Mouse (Mus musculus): ENCODE results near the gene Scap.

The Scap gene

DNA sequence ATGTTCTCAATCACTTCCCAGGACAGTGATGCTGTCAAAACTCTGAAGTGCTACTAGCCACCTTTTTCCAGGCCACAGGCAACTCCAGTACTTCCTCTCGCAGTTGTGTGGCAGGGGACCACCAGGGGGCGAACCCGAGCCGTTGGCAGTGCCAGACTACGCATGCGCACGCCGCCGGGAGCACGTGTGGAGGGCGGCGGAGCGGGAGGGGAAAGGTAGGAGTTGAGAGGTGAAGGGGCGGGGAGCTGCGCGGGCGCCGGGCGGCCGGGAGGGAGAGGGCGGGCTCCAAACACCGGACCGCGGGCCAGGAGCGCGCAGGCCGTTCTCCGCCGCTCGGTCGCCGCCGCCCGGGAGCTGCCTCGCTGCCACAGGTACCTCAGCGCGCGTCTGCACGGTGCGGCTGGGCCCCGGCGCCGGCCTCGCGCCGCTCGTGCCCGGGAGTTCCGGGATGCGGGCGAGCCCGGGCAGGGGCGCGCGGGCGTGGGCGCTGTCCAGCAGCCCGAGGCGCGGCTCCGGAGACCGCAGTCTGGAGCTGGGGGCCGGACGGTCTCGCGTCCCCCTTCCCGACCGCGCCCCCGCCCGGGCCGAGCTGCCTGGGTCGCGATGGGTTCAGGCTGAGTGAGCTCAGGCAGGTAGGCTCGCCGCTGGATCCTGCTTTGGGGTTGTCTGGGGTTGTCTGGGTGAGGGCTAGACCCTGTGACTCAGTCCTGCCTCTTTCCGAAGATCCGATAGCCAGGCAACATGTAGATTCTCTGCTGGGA, at the start of gene Scap:
Gene Scap (plus strand): TSS at position 154 of the 761 bp plus-strand sequence.
- peak; percentile 97 for DNase-seq (ENCODE audit: low spot score)

DNA sequence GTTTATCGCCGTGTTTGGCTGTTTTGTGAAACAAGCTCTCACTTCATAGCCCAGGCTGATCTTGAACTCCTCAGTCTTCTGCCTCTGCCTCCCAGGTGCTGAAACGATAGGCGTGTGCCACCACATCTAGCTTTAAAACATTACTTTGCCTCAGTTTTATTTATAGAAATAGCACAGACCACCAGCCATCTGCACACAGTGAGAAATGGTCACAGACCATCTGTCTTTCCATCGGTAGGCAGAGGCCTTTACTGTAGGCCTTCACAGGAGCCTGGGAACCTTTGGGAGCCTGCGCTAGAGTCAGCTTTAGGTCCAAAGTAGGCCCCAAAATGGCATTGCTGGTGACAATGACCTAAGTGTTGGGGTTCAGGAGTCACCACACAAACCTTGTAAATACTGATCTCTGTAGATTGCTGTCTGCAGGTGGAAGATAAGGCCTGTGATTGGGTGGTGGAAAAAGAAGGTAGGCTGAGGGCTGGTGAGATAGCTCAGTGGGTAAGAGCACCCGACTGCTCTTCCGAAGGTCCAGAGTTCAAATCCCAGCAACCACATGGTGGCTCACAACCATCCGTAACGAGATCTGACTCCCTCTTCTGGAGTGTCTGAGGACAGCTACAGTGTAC, 48.9 kb upstream of the Scap start:
- no peak for DNase-seq (ENCODE audit: low spot score)

DNA sequence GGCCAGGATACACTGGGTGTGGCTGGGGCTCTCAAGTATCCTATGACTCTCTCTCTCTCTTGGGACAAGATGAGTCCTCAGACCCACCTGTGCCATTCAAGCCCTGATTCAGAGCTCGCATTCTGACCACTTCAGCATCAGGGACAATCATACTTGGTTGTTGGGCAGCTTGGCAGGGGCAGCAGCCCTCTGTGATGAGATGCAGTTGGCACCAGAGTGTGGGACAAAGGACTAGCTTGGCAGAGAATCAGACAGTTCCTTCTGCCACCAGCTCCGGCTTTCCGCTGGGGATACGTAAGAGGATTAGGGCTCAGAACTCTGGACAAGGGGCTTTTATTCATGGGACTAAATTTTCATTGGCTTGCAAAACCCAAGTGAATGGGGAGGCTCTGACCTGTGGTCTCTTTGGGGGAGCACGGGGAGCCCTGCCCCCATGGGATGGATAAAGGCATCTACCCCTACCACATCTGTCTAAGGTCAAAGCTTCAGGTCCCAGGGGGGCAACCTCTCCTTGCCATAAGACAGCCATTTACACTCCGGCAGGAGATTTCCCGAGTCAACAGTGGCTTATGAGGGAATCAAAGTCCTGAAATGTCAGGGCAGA, 45.7 kb upstream of the Scap start:
- DNase-seq (ENCODE audit: low spot score): no peak

DNA sequence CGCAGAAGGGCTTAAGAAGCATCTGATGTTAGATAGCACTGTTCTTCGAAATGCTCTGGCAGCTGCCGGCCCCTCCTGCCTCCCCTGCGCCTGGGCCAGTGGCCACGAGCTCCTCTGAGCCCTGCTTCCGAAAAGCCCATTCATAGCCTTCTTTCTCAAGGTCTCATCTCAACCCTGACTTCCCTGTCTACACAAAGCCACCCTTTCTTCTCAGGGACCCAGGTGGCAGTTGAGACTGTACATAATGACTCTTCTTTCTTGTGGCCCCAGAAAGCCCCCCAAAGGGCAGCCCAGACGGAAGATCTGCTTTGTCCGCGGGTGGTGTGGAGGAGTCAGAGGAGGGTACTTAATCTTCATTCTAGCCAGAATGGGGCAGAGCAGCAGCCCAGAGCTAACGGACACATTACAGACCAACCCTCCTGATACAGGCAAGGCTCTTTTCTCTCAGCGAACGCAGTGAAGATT, 39.8 kb upstream of the Scap start:
- DNase-seq (ENCODE audit: low spot score): peak; percentile 20

DNA sequence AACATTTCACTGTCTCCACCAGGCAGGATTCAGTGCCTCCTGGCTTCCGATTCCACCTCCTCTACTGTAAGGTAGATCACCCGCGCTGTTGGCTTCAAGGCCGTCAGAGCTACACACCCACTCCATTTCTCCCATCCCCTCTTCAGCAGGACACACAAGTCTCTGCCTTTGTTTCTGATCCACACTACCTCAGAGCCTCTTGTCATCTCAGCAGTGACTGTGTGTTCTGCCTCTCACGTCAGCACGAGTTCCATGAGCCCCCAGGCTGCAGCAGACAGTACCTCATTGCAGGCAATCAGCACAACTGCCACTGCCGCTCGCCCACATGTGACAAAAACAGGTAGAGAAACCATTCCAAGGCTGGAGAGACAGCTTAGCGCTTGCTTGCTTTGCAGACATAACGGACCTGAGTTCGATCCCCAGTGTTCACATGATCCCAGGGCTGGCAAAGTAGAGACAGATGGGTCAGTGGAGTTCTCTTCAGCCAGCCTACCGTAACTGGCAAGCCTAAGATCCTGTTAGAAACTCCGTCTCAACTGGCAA, 39.1 kb upstream of the Scap start:
- DNase-seq (ENCODE audit: low spot score): no peak

DNA sequence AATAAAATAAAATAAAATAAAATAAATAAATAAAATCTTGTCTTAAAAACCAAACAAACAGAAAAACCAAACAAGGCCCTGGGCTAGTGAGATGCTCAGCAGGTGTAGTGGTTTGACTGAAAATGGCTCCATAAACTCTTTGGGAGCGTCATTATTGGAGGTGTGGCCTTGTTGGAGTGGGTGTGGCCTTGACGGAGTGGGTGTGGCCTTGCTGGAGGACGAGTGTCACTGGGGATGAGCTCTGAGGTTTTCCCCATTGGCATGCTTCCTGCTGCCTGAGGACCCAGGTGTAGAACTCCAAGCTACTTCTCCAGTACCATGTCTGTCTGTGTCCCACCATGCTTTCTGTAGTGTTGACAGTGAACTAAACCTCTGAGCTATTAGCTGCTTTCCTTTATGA, 38.3 kb upstream of the Scap start:
- no peak for DNase-seq (ENCODE audit: low spot score)

DNA sequence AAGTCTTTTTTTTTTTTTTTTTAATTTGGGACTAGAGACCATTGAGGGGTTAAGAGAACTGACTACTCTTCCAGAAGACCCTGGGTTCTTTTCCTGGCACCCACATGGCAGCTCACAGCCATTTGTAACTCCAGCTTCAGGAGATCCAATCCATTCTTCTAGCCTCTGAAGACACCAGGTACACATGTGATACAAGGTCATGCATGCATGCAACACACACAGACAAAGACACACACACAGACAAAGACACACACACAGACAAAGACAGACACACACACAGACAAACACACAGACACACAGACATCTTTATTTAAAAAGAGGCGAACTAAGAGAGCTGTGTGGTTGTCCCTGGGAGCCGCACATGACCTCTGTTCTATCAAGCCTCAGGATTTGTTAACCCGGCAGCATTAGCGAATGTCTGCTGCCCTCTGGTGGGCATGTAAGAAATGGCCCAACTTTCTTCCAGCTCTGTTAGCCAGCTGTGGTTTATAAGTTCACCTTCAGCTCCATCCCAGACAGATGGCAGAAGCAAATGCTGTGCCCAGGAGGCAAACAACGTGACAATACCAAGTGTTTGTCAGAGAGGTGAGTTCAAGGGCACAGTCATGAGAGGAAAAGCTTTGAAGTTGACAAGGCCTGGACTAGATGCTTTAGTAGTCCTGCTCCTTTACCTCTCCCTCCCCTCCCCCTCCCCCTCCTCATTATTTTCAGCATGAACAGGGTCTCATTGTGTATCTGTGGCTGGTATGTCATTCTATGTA, 36.0 kb upstream of the Scap start:
- peak; percentile 99 for DNase-seq (ENCODE audit: low spot score)

GRCm38 (mm10) chr9:110304516-110304915, 28.6 kb upstream of the Scap start:
- DNase-seq (ENCODE audit: low spot score): peak; percentile 73

DNA sequence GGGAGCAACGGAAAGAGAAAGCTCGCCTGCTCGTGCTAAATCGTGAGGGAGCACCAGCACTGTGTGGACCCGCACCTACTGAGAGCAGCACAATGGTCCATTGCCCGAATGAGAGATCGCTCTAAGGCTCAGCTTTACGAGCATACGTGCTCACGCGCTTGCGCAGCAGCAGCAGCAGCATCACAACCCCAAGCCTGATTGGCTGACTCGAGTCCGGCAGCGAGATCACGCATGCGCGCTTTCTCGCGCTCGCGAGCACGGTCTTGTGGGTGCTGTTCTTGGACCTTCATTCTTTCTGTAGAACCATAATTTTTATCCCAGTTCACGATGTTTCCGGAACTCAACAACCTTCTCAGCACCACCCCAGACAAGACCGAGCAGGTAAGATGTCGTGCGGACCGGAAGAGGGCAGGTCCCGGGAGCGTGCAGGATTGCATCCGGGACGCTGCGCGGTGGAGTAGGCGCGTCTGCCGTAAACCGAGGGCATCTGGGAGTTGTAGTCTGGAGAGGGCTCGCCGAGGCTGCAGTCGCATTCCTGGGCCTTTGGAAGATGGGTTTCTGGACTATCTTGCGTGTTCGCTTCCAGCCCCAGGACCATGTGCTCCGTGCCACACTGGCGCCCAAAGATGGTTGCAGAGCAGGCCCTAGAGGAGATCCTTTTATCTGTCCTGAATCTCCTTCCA, 28.0 kb upstream of the Scap start, which contains the start of gene Elp6:
Gene Elp6 (plus strand): TSS at position 205 of the 683 bp plus-strand sequence.
- DNase-seq (ENCODE audit: low spot score): peak; percentile 92

- DNase-seq (ENCODE audit: low spot score): no peak
These were observed 26.7 kb upstream of the Scap start for GRCm38 (mm10) chr9:110306371-110306770.

- no peak for DNase-seq (ENCODE audit: low spot score)
These were observed 18.4 kb upstream of the Scap start for GRCm38 (mm10) chr9:110314706-110315105.

DNA sequence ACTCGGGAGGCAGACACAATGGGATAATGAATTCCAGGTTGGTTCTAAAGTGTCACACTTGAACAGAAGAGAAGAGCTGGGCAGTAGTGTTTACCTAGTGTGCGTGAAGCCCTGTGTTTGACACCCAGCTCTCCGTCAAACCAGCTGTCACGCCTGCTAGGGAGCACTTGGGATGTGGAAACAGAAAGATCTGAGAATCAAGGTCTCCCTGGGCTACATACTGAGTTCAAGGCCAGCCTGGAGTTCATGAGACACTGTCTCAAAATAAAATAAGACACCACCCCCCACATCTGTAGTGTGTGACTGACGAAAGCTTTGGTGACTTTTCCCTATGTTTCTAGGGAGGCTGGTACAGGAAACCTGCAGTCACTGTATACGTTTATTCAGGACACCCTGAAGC, 17.7 kb upstream of the Scap start:
- DNase-seq (ENCODE audit: low spot score): no peak

DNA sequence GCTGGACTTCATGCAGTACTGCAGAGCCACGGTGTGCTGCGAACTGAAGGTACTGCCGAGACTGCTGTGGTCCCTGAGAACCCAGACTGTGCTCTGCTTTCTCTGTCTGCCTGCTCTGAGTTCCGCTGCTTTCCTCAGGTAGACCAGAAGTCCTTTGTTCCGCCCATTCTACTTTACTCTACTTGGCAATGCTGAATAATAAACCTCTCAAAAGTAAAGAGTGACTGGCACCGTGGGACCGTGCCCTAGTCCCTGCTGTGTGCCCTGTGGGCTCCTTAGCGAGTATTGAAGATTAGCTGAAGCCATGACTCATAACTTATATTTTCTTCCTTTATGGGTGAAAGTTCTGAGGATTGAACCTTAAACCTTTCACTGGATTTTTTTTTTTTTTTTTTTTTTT, 17.2 kb upstream of the Scap start:
- no peak for DNase-seq (ENCODE audit: low spot score)

- no peak for DNase-seq (ENCODE audit: low spot score)
These were observed 16.6 kb upstream of the Scap start for GRCm38 (mm10) chr9:110316503-110316902.

DNA sequence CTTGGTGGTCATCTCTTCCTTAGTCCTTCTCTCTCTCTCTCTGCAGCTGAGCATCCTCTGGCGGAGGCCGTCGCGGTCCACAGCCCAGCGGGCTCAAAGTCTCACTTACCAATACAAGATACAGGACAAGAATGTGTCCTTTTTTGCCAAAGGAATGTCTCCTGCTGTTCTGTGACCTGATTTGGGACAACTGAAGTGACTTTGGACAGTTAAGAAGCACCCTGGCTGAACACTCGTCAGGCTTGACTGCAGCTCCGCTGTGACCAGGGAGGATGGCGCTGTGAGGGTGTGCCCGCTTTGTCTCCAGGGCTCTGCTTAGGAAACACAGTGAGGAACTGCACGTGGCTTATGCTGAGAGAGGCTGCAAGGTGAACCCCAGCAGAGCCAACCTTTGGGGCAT, 12.3 kb upstream of the Scap start:
- no peak for DNase-seq (ENCODE audit: low spot score)

GRCm38 (mm10) chr9:110322972-110323371, 10.1 kb upstream of the Scap start:
- no peak for DNase-seq (ENCODE audit: low spot score)

- no peak for DNase-seq (ENCODE audit: low spot score)
These were observed 8.9 kb upstream of the Scap start for GRCm38 (mm10) chr9:110324181-110324580.

GRCm38 (mm10) chr9:110328178-110328577, 4.9 kb upstream of the Scap start:
- no peak for DNase-seq (ENCODE audit: low spot score)

- no peak for DNase-seq (ENCODE audit: low spot score)
These were observed 4.0 kb upstream of the Scap start for GRCm38 (mm10) chr9:110328946-110329630.

- DNase-seq (ENCODE audit: low spot score): no peak
These were observed 3.4 kb upstream of the Scap start for GRCm38 (mm10) chr9:110329655-110330054.

- no peak for DNase-seq (ENCODE audit: low spot score)
These were observed 2.7 kb upstream of the Scap start for GRCm38 (mm10) chr9:110330341-110330740.
